Mouse (Mus musculus) liver, adult 2 months (tissue): Measurements from ENCODE around the gene Mon2. TPM values are rescaled to one million over a fixed set of nuclear protein-coding genes. Genes with fewer than 3 reads are reported as not detected.

Source experiments
- DNase-seq: peaks from one replicate; pipeline ENCODE4 v3.0.0-alpha.2; 2011; ENCODE audit warnings: low read depth, low spot score; ENCODE audit errors: extremely low read depth
- H3K27ac ChIP-seq: fragments of 200-500 bp; replicated peaks from 2 replicates; pipeline ENCODE4 v1.5.1; 2012; ENCODE audit warnings: low read depth, mild to moderate bottlenecking, control low read depth, inconsistent platforms, low read length; ENCODE audit not compliant: insufficient read depth
- H3K27me3 ChIP-seq: fragments of 200-500 bp; 2 replicates; pipeline ENCODE4 v1.6.1; 2012; ENCODE audit warnings: mild to moderate bottlenecking, moderate library complexity, low read length, inconsistent platforms; ENCODE audit not compliant: control insufficient read depth, insufficient read depth
- H3K36me3 ChIP-seq: fragments of 200-500 bp; 2 replicates; pipeline ENCODE4 v1.6.1; 2012; ENCODE audit warnings: low read length, inconsistent platforms; ENCODE audit not compliant: control insufficient read depth, insufficient read depth
- H3K4me1 ChIP-seq: fragments of 200-500 bp; 2 replicates; pipeline ENCODE4 v1.6.1; 2011; ENCODE audit warnings: low read length; ENCODE audit not compliant: control insufficient read depth, insufficient read depth
- H3K4me3 ChIP-seq: fragments of 200-500 bp; 2 replicates; pipeline ENCODE4 v1.5.1; 2011; ENCODE audit warnings: low read depth, mild to moderate bottlenecking, control low read depth, low read length, moderate library complexity; ENCODE audit not compliant: insufficient read depth
- H3K79me2 ChIP-seq: fragments of 200-500 bp; 2 replicates; pipeline ENCODE4 v1.6.1; 2012; ENCODE audit warnings: inconsistent platforms, mild to moderate bottlenecking, low read length, moderate library complexity; ENCODE audit not compliant: control insufficient read depth, insufficient read depth
- H3K9ac ChIP-seq: fragments of 200-500 bp; 2 replicates; pipeline ENCODE4 v1.6.1; 2012; ENCODE audit warnings: low read depth, mild to moderate bottlenecking, control low read depth, inconsistent platforms, low read length
- CTCF ChIP-seq: fragments of 200-500 bp; IDR thresholded peaks from 2 replicates; pipeline ENCODE4 v1.5.1; 2011; ENCODE audit warnings: low read depth, low read length, control low read depth
- POLR2A ChIP-seq: fragments of 200-500 bp; IDR thresholded peaks from 2 replicates; pipeline ENCODE4 v1.6.1; 2011; ENCODE audit warnings: low read length, control low read depth; ENCODE audit not compliant: insufficient read depth; ENCODE audit errors: extremely low read depth
- WGBS: fragments of 180-500 bp; shearing (Covaris S2); methylation state at CpG from one replicate; pipeline ENCODE4 v1.1.7; 2018; 5-methylcytosine and 5-hydroxymethylcytosine counted together
- polyA plus RNA-seq: library from polyadenylated mRNA; depleted of rRNA; stranded (reverse); fragments of >200 nt; gene quantifications from 2 replicates; pipeline ENCODE4 v1.2.3, GENCODE M21; 2012
- total RNA-seq: library from RNA; depleted of rRNA; stranded (reverse); fragments of >200 nt; gene quantifications from 2 replicates; pipeline ENCODE4 v1.2.3, GENCODE M21; 2014

Gene Mon2
- total and polyA plus RNA-seq, 2 experiments: 35.1 to 51.8 TPM

DNA sequence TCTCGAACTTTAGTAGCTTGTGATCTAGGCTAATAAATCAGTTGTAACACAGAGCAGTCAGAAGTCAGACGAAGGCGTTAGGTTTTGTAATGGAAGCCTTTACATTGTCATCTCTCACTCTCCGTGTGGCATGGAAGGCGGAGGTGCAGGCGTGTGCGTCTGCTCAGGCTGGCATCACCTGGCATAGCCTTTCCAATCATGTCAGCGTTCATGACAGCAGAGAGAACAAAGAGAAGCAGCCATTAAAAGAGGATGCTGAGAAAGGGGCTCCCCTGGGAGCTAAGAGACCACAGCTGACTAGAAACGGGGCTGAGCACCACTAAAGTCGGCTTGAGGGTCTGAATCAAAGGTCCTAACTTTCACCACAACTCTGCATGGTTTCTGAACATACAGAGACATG, 19.8 kb downstream of the Mon2 start:
- Histone ChIP-seq H3K4me1 (no peaks in the 10 kb centered on the region), H3K4me3 (no peak overlapping the region), H3K79me2 (peaks cover 14% of the 10 kb centered on the region; the same call in 1 of the 2 replicates), H3K36me3 (peaks cover 8% of the 10 kb centered on the region), H3K27ac (no peak overlapping the region), H3K27me3 (no peaks in the 10 kb centered on the region), H3K9ac (no peak overlapping the region)
- no peak for DNase-seq
- 93% methylated on average over 10 of the region's 10 CpGs for WGBS
- TF ChIP-seq CTCF: no peak
- no peak for TF ChIP-seq POLR2A

- TF ChIP-seq POLR2A: no peak
- no peak for TF ChIP-seq CTCF
- peaks cover 17% of the 10 kb centered on the region for H3K36me3 ChIP-seq
- H3K4me3 ChIP-seq: no peak overlapping the region
- no peak for DNase-seq
- no peaks in the 10 kb centered on the region for H3K27me3 ChIP-seq
- no peak overlapping the region for H3K27ac ChIP-seq
- H3K9ac ChIP-seq: no peak overlapping the region
- H3K79me2 ChIP-seq: peaks cover 6% of the 10 kb centered on the region; the same call in 1 of the 2 replicates
- 88% methylated on average over 9 of the region's 9 CpGs for WGBS
- H3K4me1 ChIP-seq: no peaks in the 10 kb centered on the region
Measured at GRCm38 (mm10) chr10:123055205-123056000, 20.9 kb downstream of the Mon2 start.

- Histone ChIP-seq H3K4me3 (no peak overlapping the region), H3K27ac (no peak overlapping the region), H3K36me3 (peaks cover 19% of the 10 kb centered on the region), H3K79me2 (peaks cover 4% of the 10 kb centered on the region; the same call in 1 of the 2 replicates), H3K27me3 (no peaks in the 10 kb centered on the region), H3K9ac (no peak overlapping the region), H3K4me1 (no peaks in the 10 kb centered on the region)
- no peak for TF ChIP-seq CTCF
- 80% methylated on average over 4 of the region's 4 CpGs for WGBS
- peak; percentile 35 for DNase-seq
Measured at GRCm38 (mm10) chr10:123053557-123053956, 22.7 kb downstream of the Mon2 start.

GRCm38 (mm10) chr10:123052021-123052420, 24.3 kb downstream of the Mon2 start:
- DNase-seq: peak; percentile 60
- H3K4me1 ChIP-seq: no peaks in the 10 kb centered on the region
- H3K27ac ChIP-seq: no peak overlapping the region
- H3K36me3 ChIP-seq: peaks cover 19% of the 10 kb centered on the region
- H3K9ac ChIP-seq: no peak overlapping the region
- peaks cover 3% of the 10 kb centered on the region; the same call in 1 of the 2 replicates for H3K79me2 ChIP-seq
- TF ChIP-seq POLR2A (no peak), CTCF (no peak)
- no peak overlapping the region for H3K4me3 ChIP-seq
- H3K27me3 ChIP-seq: no peaks in the 10 kb centered on the region
- WGBS: 41% methylated on average over 7 of the region's 7 CpGs

- 96% methylated on average over 1 of the region's 1 CpGs for WGBS
- Histone ChIP-seq H3K9ac (no peak overlapping the region), H3K4me3 (no peak overlapping the region), H3K27me3 (no peaks in the 10 kb centered on the region), H3K36me3 (peaks cover 25% of the 10 kb centered on the region), H3K79me2 (no peaks in the 10 kb centered on the region; the same call in 1 of the 2 replicates), H3K27ac (no peak overlapping the region), H3K4me1 (no peaks in the 10 kb centered on the region)
- TF ChIP-seq CTCF (no peak), POLR2A (no peak)
- DNase-seq: no peak
Measured at GRCm38 (mm10) chr10:123048730-123049129, 27.6 kb downstream of the Mon2 start.

- Histone ChIP-seq H3K9ac (no peak overlapping the region), H3K36me3 (peaks cover 54% of the 10 kb centered on the region), H3K27ac (no peak overlapping the region), H3K79me2 (peaks cover 2% of the 10 kb centered on the region; the same call in 1 of the 2 replicates), H3K27me3 (no peaks in the 10 kb centered on the region), H3K4me3 (no peak overlapping the region), H3K4me1 (no peaks in the 10 kb centered on the region)
- TF ChIP-seq CTCF: no peak
- TF ChIP-seq POLR2A: no peak
- DNase-seq: no peak
- 93% methylated on average over 2 of the region's 2 CpGs for WGBS
Measured at GRCm38 (mm10) chr10:123039936-123040335, 36.4 kb downstream of the Mon2 start.
